Mouse (Mus musculus): Measurements from ENCODE around the gene Prkaa2.

DNA sequence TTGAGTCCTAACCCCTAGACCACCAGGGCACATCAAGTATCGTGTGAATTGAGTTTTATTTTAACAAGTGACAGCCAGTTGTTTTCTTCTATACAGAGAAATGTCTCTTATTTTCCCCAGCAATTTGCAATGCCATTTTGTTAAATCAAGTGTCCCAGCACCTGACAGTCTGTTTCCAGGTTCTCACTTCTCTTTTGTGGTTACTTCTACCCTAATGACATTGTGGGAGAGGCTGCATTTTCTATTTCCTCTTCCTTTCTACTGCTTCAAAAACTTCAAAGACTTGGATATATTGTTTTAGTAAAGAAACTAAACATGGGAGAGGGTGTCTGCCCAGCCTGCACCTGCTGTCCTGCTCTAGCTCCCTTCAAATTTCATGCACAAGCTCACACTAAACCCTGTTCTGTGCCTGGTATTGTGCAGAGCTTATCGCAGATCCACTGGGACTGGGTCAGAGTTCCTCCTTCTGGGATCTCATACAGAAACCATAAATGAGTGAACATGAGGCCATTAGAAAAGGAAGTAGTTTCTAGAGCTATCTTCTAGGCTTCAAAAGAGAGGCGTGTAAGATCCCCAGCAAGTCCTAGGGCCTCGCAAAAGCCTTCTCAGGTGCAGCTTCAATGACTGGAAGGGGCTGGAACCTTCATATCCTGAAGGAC lies 102.2 kb downstream of the Prkaa2 start:
- no peak for TF ChIP-seq POLR2A (IDR thresholded peaks at IDR 0.05; ENCODE audit: borderline replicate concordance, extremely low read depth, low read depth, low read length)
- TF ChIP-seq CTCF (IDR thresholded peaks at IDR 0.05; ENCODE audit: insufficient read depth, low read length): no peak
